8 mouse cellular contexts compared by ENCODE assay signal in the genomic region with DNA sequence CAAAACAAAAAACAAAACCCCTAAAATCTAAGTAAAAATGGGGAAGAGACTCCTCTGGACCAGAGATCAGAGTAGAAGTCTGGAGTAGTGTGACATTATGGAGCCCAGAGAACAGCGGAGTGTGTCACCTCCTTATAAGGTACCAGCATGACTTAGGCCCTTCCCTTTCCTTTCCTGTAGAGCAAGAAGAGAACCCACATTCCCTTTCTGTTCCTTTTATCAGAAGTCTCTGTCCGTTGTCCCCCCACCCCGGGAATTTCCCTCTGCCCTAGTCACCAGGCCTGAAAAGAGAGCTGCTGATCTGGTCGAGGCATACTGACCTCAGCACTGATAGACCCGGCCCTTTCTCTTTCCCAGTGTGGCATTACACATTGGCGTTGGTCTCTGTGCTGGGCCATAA. TPM values are rescaled to one million over a fixed set of nuclear protein-coding genes. Genes with fewer than 3 reads are reported as not detected.
DNase-seq lines count a peak whose midpoint lies in the region; ATAC-seq and TF ChIP-seq lines count a peak whose summit lies in the region.

No protein-coding gene starts in this region.

- H3K4me1 ChIP-seq in heart, embryonic 10.5 days: peaks cover 15% of the 10 kb centered on the region
- H3K4me1 ChIP-seq in MEL (ENCODE audit: control insufficient read depth in 1 of 2, insufficient read depth in 2 of 2, low read length in 2 of 2): peaks cover 11 to 12% of the 10 kb centered on the region in 2 experiments
- peaks cover 18% of the 10 kb centered on the region for H3K4me1 ChIP-seq in forebrain, embryonic 16.5 days (replicated peaks; ENCODE audit: control insufficient read depth, insufficient read depth, low read length)
- peaks cover 34% of the 10 kb centered on the region for H3K4me1 ChIP-seq in liver, embryonic 12.5 days

- peak overlapping the region; percentile 77 for H3K9ac ChIP-seq in MEL (ENCODE audit: control insufficient read depth, low read depth, low read length, poor library complexity, severe bottlenecking)
- H3K9ac ChIP-seq in forebrain, embryonic 16.5 days (replicated peaks; ENCODE audit: low read depth, low read length): peak overlapping the region; percentile 84
- H3K9ac ChIP-seq in liver, embryonic 12.5 days: peak overlapping the region; percentile 94

- H3K4me2 ChIP-seq in forebrain, embryonic 16.5 days (ENCODE audit: low read length): peak overlapping the region; percentile 98
- H3K4me2 ChIP-seq in liver, embryonic 12.5 days: peak overlapping the region; percentile 80

- intact Hi-C loops in heart, postnatal 25 days (cut with DNase I): loop anchor here (2.0 to 5.0 kb wide), 5 partner anchors 64 to 234 kb away; a partner anchor contains a TSS

- no peak for DNase-seq in heart, embryonic 10.5 days (ENCODE audit: low spot score)
- DNase-seq in heart, postnatal 25 days (ENCODE audit: low spot score): no peak
- DNase-seq in MEL (ENCODE audit: low read depth, low spot score): peak; percentile 37
- DNase-seq in natural killer cell, adult 2 months (ENCODE audit: low spot score in 2 of 2): peak; percentile 54 to 58
- DNase-seq in left cerebral cortex, adult 18-20 months (ENCODE audit: low spot score in 2 of 2): no peak
- DNase-seq in urinary bladder, postnatal 14 days (ENCODE audit: low spot score): no peak

- ATAC-seq in forebrain, embryonic 16.5 days: no peak
- no peak; the same call in 1 of the 2 replicates for ATAC-seq in liver, embryonic 12.5 days

- H3K9me3 ChIP-seq in heart, embryonic 10.5 days: no peaks in the 10 kb centered on the region
- no peaks in the 10 kb centered on the region for H3K9me3 ChIP-seq in MEL (replicated peaks; ENCODE audit: insufficient read depth, low read length)
- H3K9me3 ChIP-seq in forebrain, embryonic 16.5 days (ENCODE audit: control insufficient read depth, low read length): no peaks in the 10 kb centered on the region
- no peaks in the 10 kb centered on the region for H3K9me3 ChIP-seq in liver, embryonic 12.5 days (replicated peaks)

- H3K27me3 ChIP-seq in heart, embryonic 10.5 days (ENCODE audit: insufficient read depth, poor library complexity, severe bottlenecking): no peaks in the 10 kb centered on the region
- peaks cover 3 to 7% of the 10 kb centered on the region in 2 experiments for H3K27me3 ChIP-seq in MEL (ENCODE audit: control insufficient read depth in 1 of 2, insufficient read depth in 2 of 2, low read length in 2 of 2)
- H3K27me3 ChIP-seq in forebrain, embryonic 16.5 days (replicated peaks; ENCODE audit: control insufficient read depth, insufficient read depth, low read length): no peaks in the 10 kb centered on the region
- 0 out of 2 replicates have a peak, but pooled peaks cover 3% of the 10 kb centered on the region for H3K27me3 ChIP-seq in liver, embryonic 12.5 days (replicated peaks)

- no peak for TF ChIP-seq POLR2A in MEL (IDR thresholded peaks at IDR 0.05; ENCODE audit: control insufficient read depth in 1 of 2, insufficient read depth in 1 of 2, low read depth in 1 of 2, low read length in 2 of 2, poor library complexity in 1 of 2)

- TF ChIP-seq RAD21 in MEL (IDR thresholded peaks at IDR 0.05; ENCODE audit: low read depth, low read length): no peak

- TF ChIP-seq CTCF in MEL (IDR thresholded peaks at IDR 0.05 in 2 of 3, conservative IDR thresholded peaks at IDR 0.05 in 1 of 3; ENCODE audit: control insufficient read depth in 1 of 3, insufficient read depth in 1 of 3, low read depth in 2 of 3, low read length in 3 of 3, poor library complexity in 1 of 3, severe bottlenecking in 1 of 3): no peak

- TF ChIP-seq EP300 in MEL (IDR thresholded peaks at IDR 0.05; ENCODE audit: low read depth in 1 of 2, low read length in 2 of 2): no peak

- H3K79me2 ChIP-seq in MEL (ENCODE audit: control insufficient read depth, insufficient read depth, low read length, poor library complexity): peaks cover 6% of the 10 kb centered on the region

- H3K4me3 ChIP-seq in heart, embryonic 10.5 days: peak overlapping the region; percentile 100
- H3K4me3 ChIP-seq in MEL (ENCODE audit: control insufficient read depth in 1 of 2, insufficient read depth in 1 of 2, low read depth in 2 of 2, low read length in 2 of 2): peak overlapping the region; percentile 68 to 79
- H3K4me3 ChIP-seq in forebrain, embryonic 16.5 days (replicated peaks; ENCODE audit: low read length): peak overlapping the region; percentile 96
- peak overlapping the region; percentile 97 for H3K4me3 ChIP-seq in liver, embryonic 12.5 days

- H3K27ac ChIP-seq in heart, embryonic 10.5 days: peak overlapping the region; percentile 86
- no peak overlapping the region for H3K27ac ChIP-seq in MEL (ENCODE audit: control insufficient read depth, low read depth, low read length)
- no peak overlapping the region for H3K27ac ChIP-seq in forebrain, embryonic 16.5 days (ENCODE audit: low read length)
- peak overlapping the region; percentile 82; the same call in 1 of the 2 replicates for H3K27ac ChIP-seq in liver, embryonic 12.5 days

- H3K36me3 ChIP-seq in heart, embryonic 10.5 days: peaks cover 17% of the 10 kb centered on the region
- peaks cover 0 to 14% of the 10 kb centered on the region in 2 experiments; a peak in 2 of 4 replicates for H3K36me3 ChIP-seq in MEL (ENCODE audit: control insufficient read depth in 1 of 2, insufficient read depth in 2 of 2, low read length in 2 of 2)
- H3K36me3 ChIP-seq in forebrain, embryonic 16.5 days (ENCODE audit: control insufficient read depth, insufficient read depth): 0 out of 2 replicates have a peak, but pooled peaks cover 4% of the 10 kb centered on the region
- peaks cover 30% of the 10 kb centered on the region for H3K36me3 ChIP-seq in liver, embryonic 12.5 days

- 22% methylated on average over 6 of the region's 6 CpGs for WGBS in heart, embryonic 10.5 days
- 42% methylated on average over 6 of the region's 6 CpGs for WGBS in forebrain, embryonic 16.5 days
- WGBS in liver, embryonic 12.5 days (ENCODE audit: insufficient replicate concordance): 13% methylated on average over 6 of the region's 6 CpGs

TF ChIP-seq in MEL, 35 proteins besides CTCF, POLR2A, EP300 and RAD21:
- TF ChIP-seq SMC3 (IDR thresholded peaks at IDR 0.05; ENCODE audit: low read depth, low read length) (no peak), USF1 (IDR thresholded peaks at IDR 0.05; ENCODE audit: low read depth, low read length) (no peak), TAL1 (IDR thresholded peaks at IDR 0.05; ENCODE audit: low read length) (no peak)
TF ChIP-seq in MEL: peak in this region for 0.

RNA-seq across cellular contexts. Expression of a gene that starts 0.8 kb away (rescaled TPM):
- polyA plus RNA-seq in heart, embryonic 10.5 days (2016; fragmentation: Nextera tagmentation; extraction: Ambion mirVana): 29.7 and 36.6 TPM in 2 replicates
- total RNA-seq in heart, postnatal 25 days (2021): 10 to 100 TPM; 13.1 to 15.4 TPM
- 11.4 and 12.1 TPM in 2 replicates for total RNA-seq in MEL (2012; rRNA removed)
- polyA plus RNA-seq in MEL (2012; ENCODE audit: insufficient read depth in 1 of 2, insufficient read length in 2 of 2, low read depth in 1 of 2, low replicate concordance in 2 of 2, missing spikeins in 1 of 2): 10 to 100 TPM in 1 of 2 experiments, not detected in 1; 24.5 TPM
- polyA plus RNA-seq in forebrain, embryonic 16.5 days (2015; fragmentation: Nextera tagmentation; extraction: Ambion mirVana): 42.1 and 44.4 TPM in 2 replicates
- polyA plus RNA-seq in liver, embryonic 12.5 days (2016; fragmentation: Nextera tagmentation; extraction: Ambion mirVana): 24.8 and 26.5 TPM in 2 replicates
- 10 to 100 TPM; 13.8 to 18.4 TPM for total RNA-seq in left cerebral cortex, adult 18-20 months (2021)

RNA-seq across cellular contexts. Expression of a gene that starts 43.3 kb away (rescaled TPM):
- 0.49 and 1.0 TPM in 2 replicates for polyA plus RNA-seq in heart, embryonic 10.5 days (2016; fragmentation: Nextera tagmentation; extraction: Ambion mirVana)
- total RNA-seq in heart, postnatal 25 days (2021): under 1 TPM; 0.29 to 0.34 TPM
- 0.19 and 0.49 TPM in 2 replicates for total RNA-seq in MEL (2012; rRNA removed)
- 1 to 10 TPM in 1 of 2 experiments, not detected in 1; 7.7 TPM for polyA plus RNA-seq in MEL (2012; ENCODE audit: insufficient read depth in 1 of 2, insufficient read length in 2 of 2, low read depth in 1 of 2, low replicate concordance in 2 of 2, missing spikeins in 1 of 2)
- polyA plus RNA-seq in forebrain, embryonic 16.5 days (2015; fragmentation: Nextera tagmentation; extraction: Ambion mirVana): 40.1 and 49.4 TPM in 2 replicates
- polyA plus RNA-seq in liver, embryonic 12.5 days (2016; fragmentation: Nextera tagmentation; extraction: Ambion mirVana): 0.44 and 0.70 TPM in 2 replicates
- 10 to 100 TPM; 70.8 to 71.8 TPM for total RNA-seq in left cerebral cortex, adult 18-20 months (2021)

RNA-seq across cellular contexts. Expression of a gene that starts 43.7 kb away (rescaled TPM):
- 0.05 TPM in 1 of 2 replicates, not detected in the other for polyA plus RNA-seq in heart, embryonic 10.5 days (2016; fragmentation: Nextera tagmentation; extraction: Ambion mirVana)
- total RNA-seq in heart, postnatal 25 days (2021): not detected
- 0.72 and 1.6 TPM in 2 replicates for total RNA-seq in MEL (2012; rRNA removed)
- polyA plus RNA-seq in MEL (2012; ENCODE audit: insufficient read depth in 1 of 2, insufficient read length in 2 of 2, low read depth in 1 of 2, low replicate concordance in 2 of 2, missing spikeins in 1 of 2): 1 to 10 TPM in 1 of 2 experiments, not detected in 1; 1.3 TPM
- 0.32 and 1.4 TPM in 2 replicates for polyA plus RNA-seq in forebrain, embryonic 16.5 days (2015; fragmentation: Nextera tagmentation; extraction: Ambion mirVana)
- 0.02 TPM in 1 of 2 replicates, not detected in the other for polyA plus RNA-seq in liver, embryonic 12.5 days (2016; fragmentation: Nextera tagmentation; extraction: Ambion mirVana)
- total RNA-seq in left cerebral cortex, adult 18-20 months (2021): 10 to 100 TPM; 67.8 to 89.1 TPM

Comparison
In these comparisons a context has a peak if more than half of its experiments do, and no peak if none do; other contexts are left out.
1. DNase-seq: peak in MEL (single experiment) and natural killer cell, adult 2 months (2 of 2); none in heart, embryonic 10.5 days (single experiment), heart, postnatal 25 days (single experiment), left cerebral cortex, adult 18-20 months (0 of 2) and urinary bladder, postnatal 14 days (single experiment).
2. H3K27ac ChIP-seq: peak in heart, embryonic 10.5 days (single experiment) and liver, embryonic 12.5 days (single experiment); none in MEL (single experiment) and forebrain, embryonic 16.5 days (single experiment).
3. Peak in every context shown above with its lines, with median percentiles within 50 percentile points of each other: H3K4me3 ChIP-seq and H3K9ac ChIP-seq.